Mouse (Mus musculus) kidney, postnatal 0 days (tissue): Measurements from ENCODE around the gene 2310034G01Rik. TPM values are rescaled to one million over a fixed set of nuclear protein-coding genes. Genes with fewer than 3 reads are reported as not detected.

ENCODE experiments used
- ATAC-seq: fragments of 200-750 bp; cut with Nextera tagmentation; replicated peaks from 2 replicates; pipeline ENCODE4 v1.8.0; 2017; ENCODE audit warnings: low read depth, moderate number of reproducible peaks, moderate TSS enrichment, moderate library complexity; ENCODE audit not compliant: low FRiP score
- DNase-seq: peaks from one replicate; pipeline ENCODE4 v3.0.0-alpha.2; 2016; ENCODE audit warnings: low spot score
- H3K27ac ChIP-seq: fragments of 300-500 bp; sonication (generic); 2 replicates; pipeline ENCODE4 v1.5.1; 2014; ENCODE audit warnings: mild to moderate bottlenecking
- H3K27me3 ChIP-seq: fragments of 300-500 bp; sonication (generic); 2 replicates; pipeline ENCODE4 v1.6.1; 2014; ENCODE audit warnings: low read length, mixed read lengths; ENCODE audit not compliant: insufficient read depth
- H3K36me3 ChIP-seq: fragments of 300-500 bp; sonication (generic); 2 replicates; pipeline ENCODE4 v1.6.1; 2014; ENCODE audit warnings: low read length, mixed read lengths; ENCODE audit not compliant: insufficient read depth
- H3K4me1 ChIP-seq: fragments of 300-500 bp; sonication (generic); replicated peaks from 2 replicates; pipeline ENCODE4 v1.6.1; 2014; ENCODE audit warnings: antibody characterized with exemption, low read length, mixed read lengths; ENCODE audit not compliant: insufficient read depth
- H3K4me2 ChIP-seq: fragments of 300-500 bp; sonication (generic); 2 replicates; pipeline ENCODE4 v1.6.1; 2014; ENCODE audit warnings: mild to moderate bottlenecking, low read length, moderate library complexity, mixed read lengths
- H3K4me3 ChIP-seq: fragments of 300-500 bp; sonication (generic); replicated peaks from 2 replicates; pipeline ENCODE4 v1.5.1; 2014; ENCODE audit warnings: low read depth, low read length
- H3K9ac ChIP-seq: fragments of 300-500 bp; sonication (generic); 2 replicates; pipeline ENCODE4 v1.6.1; 2014; ENCODE audit warnings: low read depth, low read length
- H3K9me3 ChIP-seq: fragments of 300-500 bp; sonication (generic); replicated peaks from 2 replicates; pipeline ENCODE4 v1.6.1; 2016; ENCODE audit warnings: low read length, inconsistent platforms, mixed read lengths
- CTCF ChIP-seq: IDR thresholded peaks from 2 replicates; pipeline ENCODE4 v1.5.1; 2016; ENCODE audit warnings: antibody characterized with exemption, low read depth, mild to moderate bottlenecking, moderate library complexity
- WGBS: fragments of 180-500 bp; shearing (Covaris S2); extraction: QIAGEN DNeasy Blood & Tissue Kit; methylation state at CpG from one replicate; pipeline ENCODE4 v1.1.7; 2014; 5-methylcytosine and 5-hydroxymethylcytosine counted together
- polyA plus RNA-seq: library from polyadenylated mRNA; unstranded; fragments of >200 nt; fragmentation: Nextera tagmentation; extraction: Ambion mirVana; gene quantifications from 2 replicates; pipeline ENCODE4 v1.2.1, GENCODE M21; 2015

The 2310034G01Rik gene
- polyA plus RNA-seq, 1 experiment from 2014 or later = 4.0 TPM

GRCm38 (mm10) chr19:46347936-46348668 is 2.0 kb downstream of the 2310034G01Rik start:
- H3K9me3 ChIP-seq = no peaks in the 10 kb centered on the region
- peak overlapping the region; percentile 59 for H3K4me3 ChIP-seq
- H3K4me2 ChIP-seq = peak overlapping the region; percentile 87
- peak overlapping the region; percentile 80 for H3K9ac ChIP-seq
- TF ChIP-seq CTCF = no peak
- 23% methylated on average over 14 of the region's 14 CpGs for WGBS
- H3K36me3 ChIP-seq = no peaks in the 10 kb centered on the region
- DNase-seq (peak; percentile 68), ATAC-seq (no peak)
- H3K4me1 ChIP-seq = peaks cover 9% of the 10 kb centered on the region; the same call in 1 of the 2 replicates
- H3K27me3 ChIP-seq = no peaks in the 10 kb centered on the region
- peak overlapping the region; percentile 85 for H3K27ac ChIP-seq

- 94% methylated on average over 1 of the region's 1 CpGs for WGBS
- ATAC-seq (no peak), DNase-seq (no peak)
- Histone ChIP-seq H3K27ac (no peak overlapping the region), H3K4me3 (no peak overlapping the region), H3K9ac (no peak overlapping the region), H3K4me2 (no peak overlapping the region), H3K27me3 (no peaks in the 10 kb centered on the region), H3K4me1 (peaks cover 9% of the 10 kb centered on the region; the same call in 1 of the 2 replicates), H3K36me3 (no peaks in the 10 kb centered on the region), H3K9me3 (no peaks in the 10 kb centered on the region)
- no peak for TF ChIP-seq CTCF
These were observed 3.0 kb downstream of the 2310034G01Rik start for GRCm38 (mm10) chr19:46347146-46347545.

GRCm38 (mm10) chr19:46344710-46345419 is 5.2 kb downstream of the 2310034G01Rik start:
- TF ChIP-seq CTCF = no peak
- no peak overlapping the region for H3K4me2 ChIP-seq
- peaks cover 8% of the 10 kb centered on the region; the same call in 1 of the 2 replicates for H3K4me1 ChIP-seq
- DNase-seq (no peak), ATAC-seq (no peak)
- WGBS = 18% methylated on average over 7 of the region's 7 CpGs
- H3K27me3 ChIP-seq = no peaks in the 10 kb centered on the region
- no peak overlapping the region for H3K4me3 ChIP-seq
- no peaks in the 10 kb centered on the region for H3K9me3 ChIP-seq
- no peaks in the 10 kb centered on the region for H3K36me3 ChIP-seq
- H3K27ac ChIP-seq = no peak overlapping the region
- no peak overlapping the region for H3K9ac ChIP-seq

GRCm38 (mm10) chr19:46339287-46339971 is 10.7 kb downstream of the 2310034G01Rik start:
- Histone ChIP-seq H3K4me2 (no peak overlapping the region), H3K27ac (0 out of 2 replicates have a peak overlapping the region, but pooled peaks have one; percentile 28), H3K9ac (no peak overlapping the region), H3K36me3 (no peaks in the 10 kb centered on the region), H3K27me3 (no peaks in the 10 kb centered on the region), H3K4me3 (no peak overlapping the region), H3K9me3 (no peaks in the 10 kb centered on the region), H3K4me1 (peaks cover 7% of the 10 kb centered on the region; the same call in 1 of the 2 replicates)
- TF ChIP-seq CTCF = no peak
- 61% methylated on average over 7 of the region's 7 CpGs for WGBS
- no peak for DNase-seq
- ATAC-seq = no peak

GRCm38 (mm10) chr19:46338942-46339286 is 11.2 kb downstream of the 2310034G01Rik start:
- no peak for ATAC-seq
- no peak for TF ChIP-seq CTCF
- no peak for DNase-seq
- H3K27ac ChIP-seq = no peak overlapping the region
- H3K4me2 ChIP-seq = peak overlapping the region; percentile 66
- WGBS = 49% methylated on average over 6 of the region's 6 CpGs
- no peaks in the 10 kb centered on the region for H3K36me3 ChIP-seq
- H3K27me3 ChIP-seq = no peaks in the 10 kb centered on the region
- H3K9ac ChIP-seq = no peak overlapping the region
- no peaks in the 10 kb centered on the region for H3K9me3 ChIP-seq
- H3K4me3 ChIP-seq = no peak overlapping the region; the same call in 1 of the 2 replicates
- peaks cover 7% of the 10 kb centered on the region; the same call in 1 of the 2 replicates for H3K4me1 ChIP-seq

- ATAC-seq = peak; percentile 84
- H3K9ac ChIP-seq = peak within 1 kb of the TSS; percentile 74
- WGBS = under 1% methylated on average over 31 of the region's 31 CpGs
- peaks cover 7% of the 10 kb centered on the region; the same call in 1 of the 2 replicates for H3K4me1 ChIP-seq
- peak; percentile 79 for TF ChIP-seq CTCF
- no peaks in the 10 kb centered on the region for H3K36me3 ChIP-seq
- peak within 1 kb of the TSS; percentile 66 for H3K4me2 ChIP-seq
- no peaks in the 10 kb centered on the region for H3K27me3 ChIP-seq
- peak; percentile 97 for DNase-seq
- H3K4me3 ChIP-seq = peak within 1 kb of the TSS; percentile 72
- H3K9me3 ChIP-seq = no peaks in the 10 kb centered on the region
- 0 out of 2 replicates have a peak within 1 kb of the TSS, but pooled peaks have one; percentile 28 for H3K27ac ChIP-seq
These were observed 11.7 kb downstream of the 2310034G01Rik start, which contains the start of gene Cuedc2 for GRCm38 (mm10) chr19:46338331-46338936. Gene Cuedc2, minus strand, starts transcription at chr19:46338702.
